Mouse (Mus musculus) CH12.LX (cell line): ENCODE data around the gene Mink1. TPM values are rescaled to one million over a fixed set of nuclear protein-coding genes. Genes with fewer than 3 reads are reported as not detected.

Source experiments
- DNase-seq: peaks from one replicate; pipeline ENCODE4 v3.0.0-alpha.2; 2013; ENCODE audit errors: extremely low read depth
- H3K27ac ChIP-seq: 2 replicates; pipeline ENCODE4 v1.5.1; 2012; ENCODE audit warnings: low read depth, mild to moderate bottlenecking, control low read depth, moderate library complexity; ENCODE audit not compliant: insufficient read depth
- H3K27me3 ChIP-seq: replicated peaks from 2 replicates; pipeline ENCODE3; 2012; ENCODE audit warnings: inconsistent platforms
- H3K36me3 ChIP-seq, 2 experiments: replicated peaks in 1 of 2; 2 replicates each; pipeline versions ENCODE3 to v1.6.1; 2012; ENCODE audit warnings: inconsistent platforms in 1 of 2, low read length in 1 of 2, mild to moderate bottlenecking in 1 of 2, mixed read lengths in 1 of 2, moderate library complexity in 1 of 2; ENCODE audit not compliant: control insufficient read depth in 1 of 2, insufficient read depth in 1 of 2
- H3K4me1 ChIP-seq, 2 experiments: 2 replicates each; pipeline ENCODE4 v1.6.1; 2012; ENCODE audit warnings: inconsistent platforms in 1 of 2, moderate library complexity in 1 of 2; ENCODE audit not compliant: insufficient read depth in 2 of 2, control insufficient read depth in 1 of 2
- H3K4me2 ChIP-seq: 2 replicates; pipeline ENCODE4 v1.6.1; 2012; ENCODE audit warnings: low read depth, mild to moderate bottlenecking, control low read depth; ENCODE audit not compliant: poor library complexity, insufficient read depth, severe bottlenecking
- H3K4me3 ChIP-seq, 3 experiments: fragments of 150-350 bp in 1 of 3; sonication (generic) in 1 of 3; replicated peaks in 1 of 3; 2 replicates each; pipeline versions ENCODE3 to v1.5.1; 2011 to 2012; ENCODE audit warnings: low read depth in 2 of 3, low read length in 2 of 3, mild to moderate bottlenecking in 2 of 3, moderate library complexity in 2 of 3, control low read depth in 1 of 3, improper control_type of control experiment in 1 of 3, inconsistent platforms in 1 of 3, mixed read lengths in 1 of 3; ENCODE audit not compliant: poor library complexity in 1 of 3
- H3K79me2 ChIP-seq: replicated peaks from 2 replicates; pipeline ENCODE4 v1.6.1; 2012; ENCODE audit warnings: mild to moderate bottlenecking, moderate library complexity; ENCODE audit not compliant: control insufficient read depth, poor library complexity, insufficient read depth, severe bottlenecking; ENCODE audit errors: extremely low read depth
- H3K9ac ChIP-seq: 2 replicates; pipeline ENCODE4 v1.6.1; 2012; ENCODE audit warnings: low read depth, mild to moderate bottlenecking, control low read depth, moderate library complexity; ENCODE audit not compliant: insufficient read depth
- H3K9me3 ChIP-seq: replicated peaks from 2 replicates; pipeline ENCODE3; 2012; ENCODE audit warnings: low read length, inconsistent platforms, mixed read lengths
- BHLHE40 ChIP-seq: IDR thresholded peaks from 2 replicates; pipeline ENCODE4 v1.6.1; 2011; ENCODE audit warnings: mild to moderate bottlenecking, low read depth, low read length, improper control_type of control experiment
- CHD2 ChIP-seq: IDR thresholded peaks from 2 replicates; pipeline ENCODE4 v1.6.1; 2011; ENCODE audit warnings: low read length, improper control_type of control experiment
- CTCF ChIP-seq, 2 experiments: IDR thresholded peaks in 1 of 2; conservative IDR thresholded peaks in 1 of 2; 2 replicates each; pipeline ENCODE4 v1.5.1; 2011 to 2012; ENCODE audit warnings: low read depth in 2 of 2, low read length in 2 of 2, improper control_type of control experiment in 1 of 2, inconsistent platforms in 1 of 2, mild to moderate bottlenecking in 1 of 2, moderate library complexity in 1 of 2
- ELF1 ChIP-seq: IDR thresholded peaks from 2 replicates; pipeline ENCODE4 v1.6.1; 2014; ENCODE audit warnings: low read depth, mild to moderate bottlenecking, inconsistent platforms, low read length, improper control_type of control experiment
- GABPA ChIP-seq: IDR thresholded peaks from 2 replicates; pipeline ENCODE4 v1.6.1; 2012; ENCODE audit warnings: low read depth, low read length, improper control_type of control experiment, inconsistent platforms; ENCODE audit not compliant: insufficient replicate concordance
- HCFC1 ChIP-seq: IDR thresholded peaks from 2 replicates; pipeline ENCODE4 v1.6.1; 2012; ENCODE audit warnings: low read depth, mild to moderate bottlenecking, inconsistent platforms, low read length, improper control_type of control experiment
- IRF4 ChIP-seq: IDR thresholded peaks from 2 replicates; pipeline ENCODE4 v1.6.1; 2014; ENCODE audit warnings: low read depth, mild to moderate bottlenecking, inconsistent platforms, low read length, improper control_type of control experiment
- JUN ChIP-seq: IDR thresholded peaks from 2 replicates; pipeline ENCODE4 v1.6.1; 2011; ENCODE audit warnings: low read depth, mild to moderate bottlenecking, low read length, improper control_type of control experiment, moderate library complexity; ENCODE audit not compliant: insufficient read depth
- MAX ChIP-seq: IDR thresholded peaks from 2 replicates; pipeline ENCODE4 v1.6.1; 2011; ENCODE audit warnings: low read length, improper control_type of control experiment
- MEF2A ChIP-seq: IDR thresholded peaks from 2 replicates; pipeline ENCODE4 v1.6.1; 2014; ENCODE audit warnings: low read depth, mild to moderate bottlenecking, inconsistent platforms, low read length, improper control_type of control experiment, borderline replicate concordance
- MYC ChIP-seq: IDR thresholded peaks from 2 replicates; pipeline ENCODE4 v1.6.1; 2011; ENCODE audit warnings: low read depth, mild to moderate bottlenecking, improper control_type of control experiment, low read length
- PAX5 ChIP-seq: IDR thresholded peaks from 2 replicates; pipeline ENCODE4 v1.6.1; 2012; ENCODE audit warnings: low read length, inconsistent platforms, mixed read lengths
- POLR2A ChIP-seq: IDR thresholded peaks from 2 replicates; pipeline ENCODE4 v1.6.1; 2011; ENCODE audit warnings: low read depth, mild to moderate bottlenecking, improper control_type of control experiment, low read length
- POLR2AphosphoS2 ChIP-seq: IDR thresholded peaks from 2 replicates; pipeline ENCODE4 v1.6.1; 2011; ENCODE audit warnings: low read depth, low read length, improper control_type of control experiment
- SIN3A ChIP-seq: IDR thresholded peaks from 2 replicates; pipeline ENCODE4 v1.6.1; 2012; ENCODE audit warnings: low read length, improper control_type of control experiment, inconsistent platforms
- SMC3 ChIP-seq: IDR thresholded peaks from 2 replicates; pipeline ENCODE4 v1.6.1; 2011; ENCODE audit warnings: low read depth, low read length, improper control_type of control experiment
- TCF12 ChIP-seq: IDR thresholded peaks from 2 replicates; pipeline ENCODE4 v1.6.1; 2014; ENCODE audit warnings: low read depth, mild to moderate bottlenecking, inconsistent platforms, low read length, improper control_type of control experiment
- UBTF ChIP-seq: IDR thresholded peaks from 2 replicates; pipeline ENCODE4 v1.6.1; 2012; ENCODE audit warnings: low read depth, mild to moderate bottlenecking, inconsistent platforms, low read length, improper control_type of control experiment, moderate library complexity
- USF1 ChIP-seq: IDR thresholded peaks from 2 replicates; pipeline ENCODE4 v1.6.1; 2014; ENCODE audit warnings: low read depth, mild to moderate bottlenecking, inconsistent platforms, low read length, improper control_type of control experiment
- USF2 ChIP-seq: conservative IDR thresholded peaks from 2 replicates; pipeline ENCODE4 v1.6.1; 2011; ENCODE audit warnings: low read depth, low read length, improper control_type of control experiment
- ZKSCAN1 ChIP-seq: IDR thresholded peaks from 2 replicates; pipeline ENCODE4 v1.6.1; 2012; ENCODE audit warnings: low read depth, inconsistent platforms, low read length, improper control_type of control experiment, borderline replicate concordance
- ZMIZ1 ChIP-seq: IDR thresholded peaks from 2 replicates; pipeline ENCODE4 v1.6.1; 2012; ENCODE audit warnings: low read depth, mild to moderate bottlenecking, inconsistent platforms, low read length, improper control_type of control experiment
- dilution Hi-C: fragments of 300-500 bp; cut with MboI; formaldehyde crosslinking; loops from 2 replicates; pipeline ENCODE4 v1.14.3; 2020; ENCODE audit warnings: low sequenced_read_pairs; ENCODE audit not compliant: extremely low pct_unique_long_range_greater_than_20kb, extremely low pct_ligation_motif_present
- in situ Hi-C: fragments of 300-500 bp; cut with MboI; formaldehyde crosslinking; loops from 3 replicates; pipeline ENCODE4 v1.14.3; 2019; ENCODE audit warnings: low sequenced_read_pairs, low pct_ligation_motif_present, low pct_unique_long_range_greater_than_20kb, mixed read lengths
- polyA plus RNA-seq: library from polyadenylated mRNA; unstranded; fragments of >175 nt; gene quantifications from 2 replicates; pipeline ENCODE4 v1.2.1, GENCODE M21; 2012; ENCODE audit warnings: low read depth; ENCODE audit not compliant: insufficient read length
- total RNA-seq, 2 experiments: library from RNA; depleted of rRNA; stranded (reverse); fragments of 300-350 nt in 1 of 2; fragments of >200 nt in 1 of 2; gene quantifications; 2 replicates each; pipeline ENCODE4 v1.2.3; 2012 to 2014

Mink1 gene
- total and polyA plus RNA-seq, 3 experiments, result 15.0 to 79.8 (median 31.2) TPM

DNA sequence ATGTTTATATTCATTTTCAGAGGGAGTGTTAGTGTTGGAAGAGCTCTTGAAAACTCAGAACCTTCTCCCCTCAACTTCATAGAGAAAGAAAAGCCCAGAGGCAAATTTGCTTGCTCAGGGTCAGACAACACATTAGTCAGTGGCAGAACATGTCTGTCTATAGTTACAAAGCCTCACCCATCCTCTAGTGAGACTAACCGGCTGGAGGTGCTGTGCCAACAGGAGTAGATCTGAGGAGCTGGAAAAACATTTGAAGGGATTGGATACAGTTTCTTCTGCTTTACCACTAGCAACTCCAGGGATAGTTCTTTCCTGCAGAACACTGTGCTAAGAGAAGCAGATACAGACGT is 769 bp upstream of the Mink1 start:
- H3K9me3 ChIP-seq, result no peaks in the 10 kb centered on the region
- peak overlapping the region; percentile 82 to 97 (median 91) for H3K4me3 ChIP-seq
- dilution Hi-C loops, result no loop called here
- DNase-seq, result no peak
- H3K27me3 ChIP-seq, result no peaks in the 10 kb centered on the region
- peaks cover 7 to 41% of the 10 kb centered on the region in 2 experiments; a peak in 3 of 4 replicates for H3K4me1 ChIP-seq
- peaks cover 17% of the 10 kb centered on the region for H3K79me2 ChIP-seq
- no peak overlapping the region for H3K27ac ChIP-seq
- peak overlapping the region; percentile 72 for H3K4me2 ChIP-seq
- in situ Hi-C loops, result loop anchor here (5.0 kb wide), 1 partner anchor 35 kb away; the partner anchor contains the start of gene Psmb6
- H3K36me3 ChIP-seq, result peaks cover 0 to 32% of the 10 kb centered on the region in 2 experiments
- H3K9ac ChIP-seq, result peak overlapping the region; percentile 78; the same call in 1 of the 2 replicates
- TF ChIP-seq CTCF (conservative IDR thresholded peaks at IDR 0.05 in 1 of 2, IDR thresholded peaks at IDR 0.05 in 1 of 2; ENCODE audit: low read depth in 2 of 2, low read length in 2 of 2) (peak in 1 of 2 experiments; percentile 12; a peak in 1 of 4 replicates), MEF2A (0 out of 2 replicates have a peak, but pooled peaks have one; percentile 15), SMC3 (0 out of 2 replicates have a peak, but pooled peaks have one; percentile 7), PAX5 (no peak), CHD2 (no peak), TCF12 (no peak), POLR2AphosphoS2 (no peak)

DNA sequence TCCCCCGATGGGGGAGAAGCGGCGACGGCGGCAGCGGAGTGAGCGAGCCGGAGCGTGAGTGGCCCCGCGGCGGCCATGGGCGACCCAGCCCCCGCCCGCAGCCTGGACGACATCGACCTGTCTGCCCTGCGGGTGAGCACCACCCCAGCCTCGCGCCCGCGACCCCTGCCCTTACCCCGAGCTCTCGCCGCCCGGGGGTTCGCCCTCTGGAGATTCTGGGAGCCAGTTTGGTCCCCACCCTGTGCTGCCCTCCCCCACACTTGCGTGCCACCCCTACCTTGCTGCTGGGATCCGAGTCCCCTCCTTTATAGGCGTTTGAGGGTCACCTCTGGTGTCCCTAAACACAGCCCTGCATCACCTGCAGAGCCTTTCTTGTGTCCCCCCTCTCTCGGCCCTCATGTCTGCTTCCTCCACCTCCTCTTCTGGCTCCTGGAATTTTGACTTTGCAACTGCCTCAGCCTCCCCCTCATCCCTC is 351 bp downstream of the Mink1 start:
- H3K27ac ChIP-seq, result no peak overlapping the region
- H3K4me3 ChIP-seq, result peak overlapping the region; percentile 82 to 97 (median 91)
- in situ Hi-C loops, result loop anchor here (5.0 kb wide), 1 partner anchor 36 kb away; the partner anchor contains the start of gene Psmb6
- peaks cover under 1 to 31% of the 10 kb centered on the region in 2 experiments for H3K36me3 ChIP-seq
- H3K79me2 ChIP-seq, result peaks cover 17% of the 10 kb centered on the region
- peak overlapping the region; percentile 78 for H3K9ac ChIP-seq
- peaks cover 8 to 50% of the 10 kb centered on the region in 2 experiments; a peak in 3 of 4 replicates for H3K4me1 ChIP-seq
- TF ChIP-seq USF2 (no peak), TCF12 (peak; percentile 1; the same call in 1 of the 2 replicates)
- H3K9me3 ChIP-seq, result no peaks in the 10 kb centered on the region
- no peak for DNase-seq
- peak overlapping the region; percentile 75 for H3K4me2 ChIP-seq
- dilution Hi-C loops, result no loop called here
- H3K27me3 ChIP-seq, result no peaks in the 10 kb centered on the region

DNA sequence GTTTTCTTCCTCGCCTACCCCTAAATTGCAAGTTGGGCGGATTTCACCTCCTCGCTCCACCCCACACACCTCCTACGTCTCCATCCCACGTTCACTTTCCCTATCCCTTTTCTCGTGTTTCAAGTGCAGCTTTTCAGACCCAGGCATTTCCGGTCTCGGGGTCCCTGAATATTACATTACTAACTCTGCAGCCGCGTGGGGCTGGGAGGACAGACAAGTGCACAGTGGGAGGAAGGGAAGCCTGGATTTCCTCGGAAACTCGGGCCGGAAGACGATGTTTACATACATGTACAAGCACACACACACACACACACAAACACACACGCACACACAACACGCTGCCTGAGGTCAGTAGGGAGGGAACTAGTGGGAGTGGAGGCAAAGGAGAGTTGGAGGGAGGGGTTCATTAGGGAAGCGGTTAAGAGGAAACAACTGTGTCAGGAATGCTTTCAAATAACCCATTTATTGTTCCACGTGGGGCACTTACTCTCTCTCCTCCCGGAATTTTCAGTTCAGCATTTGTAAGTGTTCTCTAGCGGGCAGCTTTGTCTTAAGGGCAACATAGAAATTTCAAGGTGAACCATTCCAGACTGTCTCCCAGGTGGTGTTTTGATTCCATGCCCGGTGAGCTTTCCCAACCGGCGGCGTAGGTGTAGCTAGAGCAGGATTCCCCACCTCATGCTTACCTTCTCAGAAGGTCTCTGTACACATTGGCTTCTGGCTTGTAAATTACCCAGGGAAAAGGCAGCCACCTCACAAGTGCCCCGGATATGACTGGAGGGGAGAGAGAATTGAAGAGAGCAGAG is 992 bp downstream of the Mink1 start:
- Histone ChIP-seq H3K79me2 (peaks cover 17% of the 10 kb centered on the region), H3K4me1 (peaks cover 8 to 56% of the 10 kb centered on the region in 2 experiments; a peak in 3 of 4 replicates), H3K4me2 (peak overlapping the region; percentile 75), H3K27me3 (no peaks in the 10 kb centered on the region), H3K36me3 (peaks cover 3 to 36% of the 10 kb centered on the region in 2 experiments), H3K27ac (no peak overlapping the region), H3K9ac (peak overlapping the region; percentile 78), H3K4me3 (peak overlapping the region; percentile 82 to 97 (median 91)), H3K9me3 (no peaks in the 10 kb centered on the region)
- DNase-seq, result peak; percentile 37
- dilution Hi-C loops (no loop called here), in situ Hi-C loops (loop anchor here (5.0 kb wide), 1 partner anchor 36 kb away; the partner anchor contains the start of gene Psmb6)
- TF ChIP-seq JUN (no peak), USF1 (no peak), SIN3A (peak; percentile 83), ZMIZ1 (no peak), UBTF (0 out of 2 replicates have a peak, but pooled peaks have one; percentile 40), IRF4 (no peak), ELF1 (peak; percentile 54), HCFC1 (no peak), TCF12 (no peak), POLR2A (no peak), MAX (peak; percentile 35), POLR2AphosphoS2 (no peak), GABPA (no peak), ZKSCAN1 (no peak), SMC3 (no peak), MYC (0 out of 2 replicates have a peak, but pooled peaks have one; percentile 27), BHLHE40 (peak; percentile 38), CHD2 (no peak)
